Mouse (Mus musculus) megakaryocyte, embryonic 14.5 days (primary cell): ENCODE measurements at regions not wholly inside any gene's neighbourhood (a gene's known extent, or its start where the extent isn't known, plus 50 kb on each side); places are given as distances from the start of the nearest gene placed in this dataset.

ENCODE experiments used
- FLI1 ChIP-seq: IDR thresholded peaks from 2 replicates; pipeline ENCODE4 v1.6.1; 2012; ENCODE audit warnings: low read length, inconsistent platforms, mixed read lengths
- GATA1 ChIP-seq: IDR thresholded peaks from 3 replicates; pipeline ENCODE4 v1.6.1; 2012; ENCODE audit warnings: mixed read lengths, low read length, inconsistent platforms, borderline replicate concordance

DNA sequence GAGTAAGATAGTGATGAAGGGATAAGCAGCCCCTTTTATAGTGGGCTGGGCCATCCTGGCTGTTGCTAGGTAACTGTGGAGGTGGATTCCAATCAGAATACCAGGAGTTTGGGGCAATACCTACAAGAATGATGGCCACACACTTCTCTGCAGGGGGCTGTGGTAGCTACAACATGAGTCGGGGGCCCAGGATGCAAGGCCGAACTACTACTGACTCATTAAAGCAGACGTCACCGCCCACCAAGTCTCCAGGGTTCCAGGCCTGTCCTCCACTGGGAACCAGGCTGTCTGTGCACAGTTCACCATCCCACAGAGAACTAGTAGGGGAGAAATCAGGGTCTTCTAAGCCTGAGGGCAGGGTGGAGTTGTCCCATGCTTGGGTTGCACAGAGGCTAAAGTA is 605.1 kb downstream of the Adam6a start:
- TF ChIP-seq GATA1 (no peak), FLI1 (no peak)
